Mouse (Mus musculus): ENCODE measurements around the gene Il1rl2. TPM values are rescaled to one million over a fixed set of nuclear protein-coding genes. Genes with fewer than 3 reads are reported as not detected.

Gene Il1rl2
- polyA plus RNA-seq, 1 experiment from 2014 or later, result 0.80 TPM

GRCm38 (mm10) chr1:40327604-40328003 is 3.2 kb downstream of the Il1rl2 start:
- no peak overlapping the region for H3K4me3 ChIP-seq
- H3K9ac ChIP-seq (replicated peaks), result no peak overlapping the region
- no peak for ATAC-seq (replicated peaks)
- H3K4me1 ChIP-seq, result peaks cover 12% of the 10 kb centered on the region
- no peaks in the 10 kb centered on the region for H3K9me3 ChIP-seq
- no peak overlapping the region for H3K27ac ChIP-seq (replicated peaks)
- H3K36me3 ChIP-seq, result no peaks in the 10 kb centered on the region
- H3K4me2 ChIP-seq (replicated peaks), result no peak overlapping the region
- peaks cover 29% of the 10 kb centered on the region; the same call in 1 of the 2 replicates for H3K27me3 ChIP-seq
- WGBS, result 80% methylated on average over 3 of the region's 3 CpGs

- H3K27ac ChIP-seq (replicated peaks), result no peak overlapping the region
- H3K36me3 ChIP-seq, result no peaks in the 10 kb centered on the region
- ATAC-seq (replicated peaks), result no peak
- H3K9ac ChIP-seq (replicated peaks), result no peak overlapping the region
- H3K27me3 ChIP-seq, result peaks cover 23% of the 10 kb centered on the region; the same call in 1 of the 2 replicates
- no peak overlapping the region for H3K4me3 ChIP-seq
- no peak overlapping the region for H3K4me2 ChIP-seq (replicated peaks)
- no peaks in the 10 kb centered on the region for H3K9me3 ChIP-seq
- peaks cover 12% of the 10 kb centered on the region for H3K4me1 ChIP-seq
- WGBS, result 73% methylated on average over 1 of the region's 1 CpGs
Measured at GRCm38 (mm10) chr1:40329526-40329925, 5.1 kb downstream of the Il1rl2 start.

- WGBS, result 88% methylated on average over 8 of the region's 8 CpGs
- H3K9ac ChIP-seq (replicated peaks), result no peak overlapping the region
- peaks cover 17% of the 10 kb centered on the region; the same call in 1 of the 2 replicates for H3K27me3 ChIP-seq
- no peaks in the 10 kb centered on the region for H3K36me3 ChIP-seq
- no peaks in the 10 kb centered on the region for H3K9me3 ChIP-seq
- no peak overlapping the region for H3K4me2 ChIP-seq (replicated peaks)
- no peak overlapping the region for H3K4me3 ChIP-seq
- H3K4me1 ChIP-seq, result peaks cover 10% of the 10 kb centered on the region
- no peak for ATAC-seq (replicated peaks)
- no peak overlapping the region for H3K27ac ChIP-seq (replicated peaks)
Measured at GRCm38 (mm10) chr1:40330181-40330580, 5.8 kb downstream of the Il1rl2 start.

GRCm38 (mm10) chr1:40339346-40339745 is 14.9 kb downstream of the Il1rl2 start:
- WGBS, result 90% methylated on average over 1 of the region's 1 CpGs

GRCm38 (mm10) chr1:40340102-40340501 is 15.7 kb downstream of the Il1rl2 start:
- 87% methylated on average over 4 of the region's 4 CpGs for WGBS
- ATAC-seq (replicated peaks), result no peak

More at GRCm38 (mm10) chr1:40339346-40339745, 14.9 kb downstream of the Il1rl2 start:
- Histone ChIP-seq H3K27me3 (no peaks in the 10 kb centered on the region), H3K9me3 (no peaks in the 10 kb centered on the region), H3K36me3 (no peaks in the 10 kb centered on the region), H3K4me3 (no peak overlapping the region), H3K9ac (replicated peaks) (no peak overlapping the region), H3K27ac (replicated peaks) (no peak overlapping the region), H3K4me1 (no peaks in the 10 kb centered on the region), H3K4me2 (replicated peaks) (no peak overlapping the region)
- no peak for ATAC-seq (replicated peaks)

GRCm38 (mm10) chr1:40352158-40352903 is 27.9 kb downstream of the Il1rl2 start:
- Histone ChIP-seq H3K4me2 (replicated peaks) (no peak overlapping the region), H3K27ac (replicated peaks) (no peak overlapping the region), H3K36me3 (no peaks in the 10 kb centered on the region), H3K4me1 (no peaks in the 10 kb centered on the region), H3K4me3 (no peak overlapping the region), H3K9me3 (no peaks in the 10 kb centered on the region), H3K27me3 (no peaks in the 10 kb centered on the region), H3K9ac (replicated peaks) (no peak overlapping the region)
- ATAC-seq (replicated peaks), result no peak
- 85% methylated on average over 4 of the region's 4 CpGs for whole genome bisulfite sequencing

More at GRCm38 (mm10) chr1:40340102-40340501, 15.7 kb downstream of the Il1rl2 start:
- Histone ChIP-seq H3K4me1 (no peaks in the 10 kb centered on the region), H3K36me3 (no peaks in the 10 kb centered on the region), H3K4me2 (replicated peaks) (no peak overlapping the region), H3K9me3 (no peaks in the 10 kb centered on the region), H3K27ac (replicated peaks) (no peak overlapping the region), H3K9ac (replicated peaks) (no peak overlapping the region), H3K4me3 (no peak overlapping the region), H3K27me3 (no peaks in the 10 kb centered on the region)

GRCm38 (mm10) chr1:40352904-40353286 is 28.5 kb downstream of the Il1rl2 start:
- H3K4me3 ChIP-seq, result no peak overlapping the region

GRCm38 (mm10) chr1:40354665-40355064 is 30.3 kb downstream of the Il1rl2 start:
- H3K9me3 ChIP-seq, result no peaks in the 10 kb centered on the region
- H3K4me1 ChIP-seq, result no peaks in the 10 kb centered on the region
- H3K4me3 ChIP-seq, result no peak overlapping the region
- H3K36me3 ChIP-seq, result no peaks in the 10 kb centered on the region
- WGBS, result 83% methylated on average over 3 of the region's 3 CpGs
- H3K27me3 ChIP-seq, result no peaks in the 10 kb centered on the region
- H3K4me2 ChIP-seq (replicated peaks), result no peak overlapping the region
- no peak overlapping the region for H3K9ac ChIP-seq (replicated peaks)
- H3K27ac ChIP-seq (replicated peaks), result no peak overlapping the region
- no peak for ATAC-seq (replicated peaks)

More at GRCm38 (mm10) chr1:40352904-40353286, 28.5 kb downstream of the Il1rl2 start:
- H3K27me3 ChIP-seq, result no peaks in the 10 kb centered on the region
- H3K9me3 ChIP-seq, result no peaks in the 10 kb centered on the region
- no peak overlapping the region for H3K4me2 ChIP-seq (replicated peaks)
- H3K36me3 ChIP-seq, result no peaks in the 10 kb centered on the region
- no peak for ATAC-seq (replicated peaks)
- no peak overlapping the region for H3K9ac ChIP-seq (replicated peaks)
- H3K27ac ChIP-seq (replicated peaks), result no peak overlapping the region
- H3K4me1 ChIP-seq, result no peaks in the 10 kb centered on the region
- WGBS, result 57% methylated on average over 2 of the region's 2 CpGs

- Histone ChIP-seq H3K9ac (replicated peaks) (no peak overlapping the region), H3K4me3 (no peak overlapping the region), H3K4me2 (replicated peaks) (no peak overlapping the region), H3K4me1 (no peaks in the 10 kb centered on the region), H3K27me3 (no peaks in the 10 kb centered on the region), H3K9me3 (no peaks in the 10 kb centered on the region), H3K27ac (replicated peaks) (no peak overlapping the region), H3K36me3 (no peaks in the 10 kb centered on the region)
- 93% methylated on average over 4 of the region's 4 CpGs for WGBS
- ATAC-seq (replicated peaks), result no peak
Measured at GRCm38 (mm10) chr1:40355431-40355843, 31.0 kb downstream of the Il1rl2 start.

- 89% methylated on average over 10 of the region's 10 CpGs for WGBS
- no peak for ATAC-seq (replicated peaks)
- H3K9ac ChIP-seq (replicated peaks), result no peak overlapping the region
- H3K27ac ChIP-seq (replicated peaks), result no peak overlapping the region
- no peaks in the 10 kb centered on the region for H3K36me3 ChIP-seq
- H3K4me3 ChIP-seq, result no peak overlapping the region
- no peaks in the 10 kb centered on the region for H3K9me3 ChIP-seq
- no peaks in the 10 kb centered on the region for H3K27me3 ChIP-seq
- H3K4me2 ChIP-seq (replicated peaks), result no peak overlapping the region
- H3K4me1 ChIP-seq, result no peaks in the 10 kb centered on the region
Measured at GRCm38 (mm10) chr1:40355904-40356521, 31.6 kb downstream of the Il1rl2 start.

- no peaks in the 10 kb centered on the region for H3K36me3 ChIP-seq
- no peak for ATAC-seq (replicated peaks)
- no peak overlapping the region for H3K27ac ChIP-seq (replicated peaks)
Measured at GRCm38 (mm10) chr1:40357921-40358320, 33.5 kb downstream of the Il1rl2 start.

GRCm38 (mm10) chr1:40358351-40358750 is 33.9 kb downstream of the Il1rl2 start:
- no peaks in the 10 kb centered on the region for H3K27me3 ChIP-seq
- WGBS, result 77% methylated on average over 2 of the region's 2 CpGs

More at GRCm38 (mm10) chr1:40357921-40358320, 33.5 kb downstream of the Il1rl2 start:
- Histone ChIP-seq H3K4me3 (no peak overlapping the region), H3K4me2 (replicated peaks) (no peak overlapping the region), H3K9me3 (no peaks in the 10 kb centered on the region), H3K9ac (replicated peaks) (no peak overlapping the region), H3K4me1 (no peaks in the 10 kb centered on the region), H3K27me3 (no peaks in the 10 kb centered on the region)
- 32% methylated on average over 2 of the region's 2 CpGs for WGBS

More at GRCm38 (mm10) chr1:40358351-40358750, 33.9 kb downstream of the Il1rl2 start:
- Histone ChIP-seq H3K36me3 (no peaks in the 10 kb centered on the region), H3K9me3 (no peaks in the 10 kb centered on the region), H3K27ac (replicated peaks) (no peak overlapping the region), H3K9ac (replicated peaks) (no peak overlapping the region), H3K4me2 (replicated peaks) (no peak overlapping the region), H3K4me1 (no peaks in the 10 kb centered on the region), H3K4me3 (no peak overlapping the region)
- no peak for ATAC-seq (replicated peaks)

Data from forebrain, embryonic 15.5 days (tissue).